In the genomic region with DNA sequence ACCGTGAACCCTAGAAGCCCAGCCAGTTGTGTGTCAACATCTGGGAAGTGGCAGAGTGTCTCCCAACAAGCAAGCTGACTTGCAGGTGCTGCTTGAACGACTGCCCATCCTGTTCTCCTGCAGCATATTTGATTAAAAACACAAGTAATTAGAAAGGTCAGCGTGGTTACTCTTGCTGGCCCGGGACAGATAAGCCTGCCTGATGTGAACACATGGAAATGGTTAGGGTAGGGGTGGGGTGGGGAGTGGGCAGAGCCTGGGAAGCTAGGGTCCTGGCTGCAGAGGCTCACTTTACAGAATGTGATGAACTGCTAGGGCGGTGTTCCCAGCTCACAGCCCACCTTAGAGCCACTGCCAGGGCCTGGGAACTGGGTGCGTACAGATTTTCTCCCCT, we compare ENCODE assay signal across 12 mouse cellular contexts. TPM values are rescaled to one million over a fixed set of nuclear protein-coding genes. Genes with fewer than 3 reads are reported as not detected.
DNase-seq lines count a peak whose midpoint lies in the region; ATAC-seq and TF ChIP-seq lines count a peak whose summit lies in the region.
"Had no signal": no experiment of that assay in that cellular context is flagged by ENCODE, and none has a peak within 500 bp of the region (broad histone marks: within the 10 kb centered on the region; RNA-seq: fewer than 3 reads in every experiment).

No protein-coding gene starts in this region.

- no peak for ATAC-seq in heart, embryonic 14.5 days (ENCODE audit: insufficient number of reproducible peaks, insufficient read depth, low FRiP score, low read depth)
- ATAC-seq in lung, embryonic 14.5 days (ENCODE audit: insufficient read depth): no peak
- no peak for ATAC-seq in granulocyte monocyte progenitor cell, adult 5-6 weeks (replicated peaks; ENCODE audit: poor library complexity, severe bottlenecking)

- H3K4me1 ChIP-seq in heart, embryonic 14.5 days (ENCODE audit: control insufficient read depth in 2 of 2, insufficient read depth in 2 of 2, low read length in 2 of 2): peaks cover 4 to 6% of the 10 kb centered on the region in 2 experiments; a peak in 2 of 4 replicates
- no peaks in the 10 kb centered on the region for H3K4me1 ChIP-seq in lung, embryonic 14.5 days (ENCODE audit: insufficient read depth)
- H3K4me1 ChIP-seq in limb, embryonic 10.5 days: peaks cover 40% of the 10 kb centered on the region

- H3K9ac ChIP-seq in heart, embryonic 14.5 days (ENCODE audit: low read length): no peak overlapping the region
- no peak overlapping the region for H3K9ac ChIP-seq in lung, embryonic 14.5 days
- H3K9ac ChIP-seq: hindbrain, embryonic 15.5 days had no signal

- H3K4me3 ChIP-seq in heart, embryonic 14.5 days (ENCODE audit: control insufficient read depth in 1 of 2, insufficient read depth in 1 of 2, low read depth in 1 of 2, low read length in 2 of 2): no peak overlapping the region
- no peak overlapping the region for H3K4me3 ChIP-seq in lung, embryonic 14.5 days (ENCODE audit: low read depth, low read length)
- peak overlapping the region; percentile 20; the same call in 1 of the 2 replicates for H3K4me3 ChIP-seq in limb, embryonic 10.5 days
- H3K4me3 ChIP-seq: hindbrain, embryonic 15.5 days had no signal

- no peak overlapping the region for H3K4me2 ChIP-seq in heart, embryonic 14.5 days (ENCODE audit: low read length)
- H3K4me2 ChIP-seq in lung, embryonic 14.5 days: no peak overlapping the region
- H3K4me2 ChIP-seq: hindbrain, embryonic 15.5 days had no signal

- no peak for DNase-seq in heart, adult 9 months (ENCODE audit: low spot score in 2 of 2)
- no peak for DNase-seq in lung, embryonic 14.5 days
- no peak for DNase-seq in lung, postnatal 25 days (ENCODE audit: low spot score)
- DNase-seq in embryo, embryonic 10.5 days (ENCODE audit: low spot score): peak; percentile 54
- no peak for DNase-seq in limb, embryonic 10.5 days (ENCODE audit: low spot score)
- DNase-seq in frontal cortex, postnatal 10 days (ENCODE audit: low spot score in 2 of 2): no peak
- DNase-seq: cerebellum, postnatal 25 days; thymus, adult 2 months had no signal

- H3K27me3 ChIP-seq in heart, embryonic 14.5 days (ENCODE audit: control insufficient read depth, insufficient read depth, low read length): no peaks in the 10 kb centered on the region
- H3K27me3 ChIP-seq in lung, embryonic 14.5 days (ENCODE audit: insufficient read depth, low read length): no peaks in the 10 kb centered on the region
- H3K27me3 ChIP-seq in limb, embryonic 10.5 days (ENCODE audit: low read depth, poor library complexity, severe bottlenecking): no peaks in the 10 kb centered on the region
- H3K27me3 ChIP-seq: hindbrain, embryonic 15.5 days had no signal

- 46% methylated on average over 6 of the region's 6 CpGs for whole genome bisulfite sequencing in heart, embryonic 14.5 days
- 28% methylated on average over 6 of the region's 6 CpGs for WGBS in lung, embryonic 14.5 days
- 15% methylated on average over 6 of the region's 6 CpGs for WGBS in limb, embryonic 10.5 days

- H3K27ac ChIP-seq in heart, embryonic 14.5 days (replicated peaks in 1 of 2; ENCODE audit: control insufficient read depth in 1 of 2, insufficient read depth in 1 of 2, low read depth in 2 of 2, low read length in 2 of 2): peak overlapping the region; percentile 22 to 50; a peak in 2 of 4 replicates
- 0 out of 2 replicates have a peak overlapping the region, but pooled peaks have one; percentile 30 for H3K27ac ChIP-seq in lung, embryonic 14.5 days (ENCODE audit: low read depth)
- H3K27ac ChIP-seq in limb, embryonic 10.5 days: peak overlapping the region; percentile 59
- H3K27ac ChIP-seq: hindbrain, embryonic 15.5 days had no signal

- no peaks in the 10 kb centered on the region for H3K36me3 ChIP-seq in heart, embryonic 14.5 days (ENCODE audit: control insufficient read depth, insufficient read depth, low read length)
- H3K36me3 ChIP-seq in lung, embryonic 14.5 days (ENCODE audit: insufficient read depth): no peaks in the 10 kb centered on the region
- no peaks in the 10 kb centered on the region for H3K36me3 ChIP-seq in limb, embryonic 10.5 days
- H3K36me3 ChIP-seq: hindbrain, embryonic 15.5 days had no signal

- no peak for TF ChIP-seq CTCF in lung, embryonic 14.5 days (IDR thresholded peaks at IDR 0.05; ENCODE audit: low read depth)

- H3K9me3 ChIP-seq in heart, embryonic 14.5 days (ENCODE audit: control insufficient read depth, low read length): no peaks in the 10 kb centered on the region
- no peaks in the 10 kb centered on the region for H3K9me3 ChIP-seq in lung, embryonic 14.5 days (ENCODE audit: low read depth, low read length)
- H3K9me3 ChIP-seq in limb, embryonic 10.5 days (replicated peaks): no peaks in the 10 kb centered on the region
- H3K9me3 ChIP-seq: hindbrain, embryonic 15.5 days had no signal

RNA-seq across cellular contexts. Expression of gene Gm17455, which starts 26.0 kb away (rescaled TPM):
- polyA plus RNA-seq in heart, embryonic 14.5 days (2014; fragmentation: Nextera tagmentation; extraction: Ambion mirVana): not detected in 2 replicates
- 0.74 and 1.2 TPM in 2 replicates for polyA plus RNA-seq in lung, embryonic 14.5 days (2014; fragmentation: Nextera tagmentation; extraction: Ambion mirVana)
- 0.53 and 0.65 TPM in 2 replicates for polyA plus RNA-seq in limb, embryonic 10.5 days (2016; fragmentation: Nextera tagmentation; extraction: Ambion mirVana)
- total RNA-seq in granulocyte monocyte progenitor cell, adult 5-6 weeks (2014; fragmentation: Nextera tagmentation): not detected in 2 replicates
- total RNA-seq in granulocyte monocyte progenitor cell, adult 5-6 weeks (2017): not detected in 2 replicates
- total RNA-seq: adrenal gland, adult 18-20 months had no signal

RNA-seq across cellular contexts. Expression of gene Vsir, which starts 26.9 kb away (rescaled TPM):
- 2.3 and 2.7 TPM in 2 replicates for polyA plus RNA-seq in heart, embryonic 14.5 days (2014; fragmentation: Nextera tagmentation; extraction: Ambion mirVana)
- 4.3 and 6.7 TPM in 2 replicates for polyA plus RNA-seq in lung, embryonic 14.5 days (2014; fragmentation: Nextera tagmentation; extraction: Ambion mirVana)
- 1.1 and 2.0 TPM in 2 replicates for polyA plus RNA-seq in limb, embryonic 10.5 days (2016; fragmentation: Nextera tagmentation; extraction: Ambion mirVana)
- total RNA-seq in granulocyte monocyte progenitor cell, adult 5-6 weeks (2014; fragmentation: Nextera tagmentation): 45.9 and 57.9 TPM in 2 replicates
- 108 and 143 TPM in 2 replicates for total RNA-seq in granulocyte monocyte progenitor cell, adult 5-6 weeks (2017)
